ENCODE assay signal across 1 mouse cellular context in the genomic region with DNA sequence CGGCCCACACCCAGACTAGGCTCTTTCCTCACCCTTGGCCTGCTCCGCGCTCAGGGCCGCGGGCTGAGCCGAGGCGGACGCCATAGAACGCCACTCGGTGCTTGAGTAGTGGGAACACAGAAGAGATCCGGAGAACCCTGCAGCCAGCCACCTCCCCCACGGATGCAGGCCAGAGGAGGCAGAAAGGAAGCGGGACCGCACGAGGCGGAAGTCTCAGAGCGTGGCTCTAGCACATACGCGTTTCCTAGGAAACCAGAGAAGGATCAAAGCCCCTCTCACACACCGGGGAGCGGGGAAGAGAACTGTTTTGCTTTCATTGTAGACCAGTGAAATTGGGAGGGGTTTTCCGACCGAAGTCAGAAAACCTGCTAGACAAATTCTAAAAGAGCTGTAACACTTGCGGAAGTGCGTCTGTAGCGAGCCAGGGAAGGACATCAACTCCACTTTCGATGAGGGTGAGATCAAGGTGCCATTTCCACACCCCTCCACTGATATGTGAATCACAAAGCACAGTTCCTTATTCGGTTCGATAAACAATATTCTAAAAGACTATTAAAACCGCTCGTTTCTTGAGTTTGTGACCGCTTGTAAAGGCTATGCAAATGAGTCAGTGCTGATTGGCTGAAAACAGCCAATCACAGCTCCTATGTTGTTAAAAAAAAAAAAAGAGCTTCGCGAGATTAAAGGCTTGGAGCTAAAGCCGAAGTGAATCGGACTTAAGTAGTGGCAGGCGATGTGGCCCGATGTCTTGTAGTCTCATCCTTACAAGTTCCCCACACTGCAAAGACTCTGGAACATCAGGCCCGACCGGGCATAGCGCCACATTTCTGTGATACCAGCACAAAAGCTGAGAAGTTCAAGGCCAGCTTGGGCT.
TF ChIP-seq lines count a peak whose summit lies in the region.

A gene (minus strand): TSS at position 487 of the 874 bp plus-strand sequence.

TF ChIP-seq in CH12.LX, 34 proteins besides CTCF, POLR2A, EP300 and RAD21:
- TF ChIP-seq ZNF384 (IDR thresholded peaks at IDR 0.05; ENCODE audit: low read depth, low read length) (peak; percentile 99), BHLHE40 (IDR thresholded peaks at IDR 0.05; ENCODE audit: low read depth, low read length) (peak; percentile 84), NELFE (IDR thresholded peaks at IDR 0.05; ENCODE audit: low read depth, low read length) (peak; percentile 99), JUN (IDR thresholded peaks at IDR 0.05; ENCODE audit: insufficient read depth, low read depth, low read length) (peak; percentile 53; the same call in 1 of the 2 replicates), GABPA (IDR thresholded peaks at IDR 0.05; ENCODE audit: insufficient replicate concordance, low read depth, low read length) (no peak), SIN3A (IDR thresholded peaks at IDR 0.05; ENCODE audit: low read length) (peak; percentile 93), USF2 (conservative IDR thresholded peaks at IDR 0.05; ENCODE audit: low read depth, low read length) (peak; percentile 47; the same call in 1 of the 2 replicates), RCOR1 (conservative IDR thresholded peaks at IDR 0.05; ENCODE audit: low read depth, low read length) (peak; percentile 89), ETS1 (conservative IDR thresholded peaks at IDR 0.05; ENCODE audit: low read depth, low read length) (peak; percentile 97), MEF2A (IDR thresholded peaks at IDR 0.05; ENCODE audit: borderline replicate concordance, low read depth, low read length) (peak; percentile 83), POLR2AphosphoS2 (IDR thresholded peaks at IDR 0.05; ENCODE audit: low read depth, low read length) (peak; percentile 100), TBP (conservative IDR thresholded peaks at IDR 0.05; ENCODE audit: low read depth, low read length) (peak; percentile 100), MAX (IDR thresholded peaks at IDR 0.05; ENCODE audit: low read length) (peak; percentile 82), NRF1 (IDR thresholded peaks at IDR 0.05; ENCODE audit: low read depth, low read length) (0 out of 2 replicates have a peak, but pooled peaks have one; percentile 47), MAFK (IDR thresholded peaks at IDR 0.05; ENCODE audit: insufficient replicate concordance, low read length) (peak; percentile 89), CHD1 (IDR thresholded peaks at IDR 0.05; ENCODE audit: low read depth, low read length) (no peak), PAX5 (IDR thresholded peaks at IDR 0.05; ENCODE audit: low read length) (no peak), ZKSCAN1 (IDR thresholded peaks at IDR 0.05; ENCODE audit: borderline replicate concordance, low read depth, low read length) (no peak), SMC3 (IDR thresholded peaks at IDR 0.05; ENCODE audit: low read depth, low read length) (no peak; the same call in 1 of the 2 replicates), USF1 (IDR thresholded peaks at IDR 0.05; ENCODE audit: low read depth, low read length) (no peak; the same call in 1 of the 2 replicates), IRF4 (IDR thresholded peaks at IDR 0.05; ENCODE audit: low read depth, low read length) (peak; percentile 85; the same call in 1 of the 2 replicates), TCF12 (IDR thresholded peaks at IDR 0.05; ENCODE audit: low read depth, low read length) (peak; percentile 75), KAT2A (IDR thresholded peaks at IDR 0.05; ENCODE audit: insufficient replicate concordance, low read length) (peak; percentile 72; the same call in 1 of the 2 replicates), UBTF (IDR thresholded peaks at IDR 0.05; ENCODE audit: low read depth, low read length) (peak; percentile 93), ZMIZ1 (IDR thresholded peaks at IDR 0.05; ENCODE audit: low read depth, low read length) (peak; percentile 100), JUND (conservative IDR thresholded peaks at IDR 0.05; ENCODE audit: low read depth, low read length) (peak; percentile 82; the same call in 1 of the 2 replicates), ZC3H11A (IDR thresholded peaks at IDR 0.05; ENCODE audit: low read depth, low read length) (0 out of 2 replicates have a peak, but pooled peaks have one; percentile 1), HCFC1 (IDR thresholded peaks at IDR 0.05; ENCODE audit: low read depth, low read length) (peak; percentile 80), MXI1 (IDR thresholded peaks at IDR 0.05; ENCODE audit: low read depth, low read length) (peak; percentile 87), ELF1 (IDR thresholded peaks at IDR 0.05; ENCODE audit: low read depth, low read length) (peak; percentile 93), CHD2 (IDR thresholded peaks at IDR 0.05; ENCODE audit: low read length) (peak; percentile 95), MAZ (IDR thresholded peaks at IDR 0.05; ENCODE audit: low read depth, low read length) (peak; percentile 99), MYC (IDR thresholded peaks at IDR 0.05; ENCODE audit: low read depth, low read length) (peak; percentile 89; the same call in 1 of the 2 replicates), E2F4 (IDR thresholded peaks at IDR 0.05; ENCODE audit: insufficient replicate concordance, low read depth, low read length) (peak; percentile 83; the same call in 1 of the 2 replicates)
TF ChIP-seq in CH12.LX: peak in this region for 28.
